Mouse (Mus musculus) olfactory bulb, adult 2 months (tissue): ENCODE results near the gene L1cam.

Source experiments
- CTCF ChIP-seq: fragments of 200-500 bp; IDR thresholded peaks from 2 replicates; pipeline ENCODE4 v1.5.1; 2012; ENCODE audit warnings: low read depth, mild to moderate bottlenecking, low read length, moderate library complexity; ENCODE audit not compliant: insufficient read depth
- POLR2A ChIP-seq: fragments of 200-500 bp; IDR thresholded peaks from 2 replicates; pipeline ENCODE4 v1.6.1; 2012; ENCODE audit warnings: mild to moderate bottlenecking, low read depth, low read length, moderate library complexity; ENCODE audit not compliant: insufficient read depth

GRCm38 (mm10) chrX:73836691-73837090, 59.2 kb downstream of the L1cam start:
- TF ChIP-seq POLR2A (no peak), CTCF (no peak)
